Mouse (Mus musculus) small intestine, adult 10 weeks (tissue): ENCODE results near the gene Rgs11. TPM values are rescaled to one million over a fixed set of nuclear protein-coding genes. Genes with fewer than 3 reads are reported as not detected.

ENCODE experiments used
- polyA plus RNA-seq: library from polyadenylated mRNA; stranded (reverse); fragments of 350-450 nt; fragmentation: Illumina TruSeq; extraction: RNeasy Lipid Tissue Mini Kit (QIAGEN cat#74804); gene quantifications from one replicate; pipeline ENCODE4 v1.2.3, GENCODE M21; 2014; ENCODE audit warnings: low replicate concordance

Rgs11 gene
- polyA plus RNA-seq, result not detected

GRCm38 (mm10) chr17:26202737-26203136 is at the start of gene Rgs11:
TSS of gene Rgs11 (plus strand) at chr17:26202951.

GRCm38 (mm10) chr17:26198892-26199291 is 3.9 kb upstream of the Rgs11 start, which contains the start of gene Pdia2:
TSS of gene Pdia2 (minus strand) at chr17:26199087.

GRCm38 (mm10) chr17:26207686-26208085 is 4.9 kb downstream of the Rgs11 start, which contains the start of gene Arhgdig:
TSS of gene Arhgdig (minus strand) at chr17:26207786.

GRCm38 (mm10) chr17:26244101-26244841 is 41.5 kb downstream of the Rgs11 start, which contains the start of gene Fam234a:
TSS of gene Fam234a (minus strand) at chr17:26244242.

GRCm38 (mm10) chr17:26252539-26253251 is 49.9 kb downstream of the Rgs11 start, which contains the start of gene Luc7l:
TSS of gene Luc7l (plus strand) at chr17:26252896.

Other genes starting within 250 kb of the Rgs11 start
- 1.8 TPM for gene Capn15, start 217.2 kb upstream of the Rgs11 start, polyA plus RNA-seq
- 7.1 TPM for gene Rab11fip3, start 133.4 kb upstream of the Rgs11 start, polyA plus RNA-seq
- gene Decr2, start 112.6 kb upstream of the Rgs11 start, polyA plus RNA-seq, result 48.4 TPM
- gene Nme4, start 107.3 kb upstream of the Rgs11 start, polyA plus RNA-seq, result not detected
- 8.8 TPM for gene Tmem8, start 89.7 kb upstream of the Rgs11 start, polyA plus RNA-seq
- 5.3 TPM for gene Mrpl28, start 79.5 kb upstream of the Rgs11 start, polyA plus RNA-seq
- 10.7 TPM for gene Axin1, start 64.3 kb upstream of the Rgs11 start, polyA plus RNA-seq
- 0.26 TPM for gene Pdia2, start 3.9 kb upstream of the Rgs11 start, polyA plus RNA-seq
- not detected for gene Arhgdig, start 4.8 kb downstream of the Rgs11 start, polyA plus RNA-seq
- gene Fam234a, start 41.3 kb downstream of the Rgs11 start, polyA plus RNA-seq, result 81.2 TPM
- 62.6 TPM for gene Luc7l, start 49.9 kb downstream of the Rgs11 start, polyA plus RNA-seq
- gene Neurl1b, start 211.9 kb downstream of the Rgs11 start, polyA plus RNA-seq, result 1.2 TPM